ENCODE assay signal across 28 mouse cellular contexts in genomic region chr19:4070756-4071155, GRCm38 (mm10). TPM values are rescaled to one million over a fixed set of nuclear protein-coding genes. Genes with fewer than 3 reads are reported as not detected.
DNase-seq lines count a peak whose midpoint lies in the region; ATAC-seq and TF ChIP-seq lines count a peak whose summit lies in the region.
"Had no signal": no experiment of that assay in that cellular context is flagged by ENCODE, and none has a peak within 500 bp of the region (broad histone marks: within the 10 kb centered on the region; RNA-seq: fewer than 3 reads in every experiment).

No protein-coding gene starts in this region.

- H3K9me3 ChIP-seq in ES-Bruce4 (replicated peaks; ENCODE audit: control insufficient read depth, insufficient read depth, low read length, poor library complexity, severe bottlenecking): 0 out of 2 replicates have a peak, but pooled peaks cover 2% of the 10 kb centered on the region
- H3K9me3 ChIP-seq in liver, embryonic 14.5 days (ENCODE audit: control insufficient read depth, low read length): no peaks in the 10 kb centered on the region
- H3K9me3 ChIP-seq: embryonic facial prominence, embryonic 12.5 days; forebrain, embryonic 12.5 days; limb, embryonic 13.5 days; lung, embryonic 15.5 days; midbrain, embryonic 12.5 days had no signal

- no peak for TF ChIP-seq CTCF in ES-Bruce4 (IDR thresholded peaks at IDR 0.05; ENCODE audit: low read depth, low read length)
- TF ChIP-seq CTCF in liver, embryonic 14.5 days (IDR thresholded peaks at IDR 0.05; ENCODE audit: low read depth): no peak

- H3K4me3 ChIP-seq in ES-Bruce4 (ENCODE audit: low read depth, low read length): no peak overlapping the region
- no peak overlapping the region for H3K4me3 ChIP-seq in liver, embryonic 14.5 days (ENCODE audit: insufficient read depth in 1 of 2, low read depth in 2 of 2, low read length in 2 of 2)
- H3K4me3 ChIP-seq: embryonic facial prominence, embryonic 12.5 days; forebrain, embryonic 12.5 days; limb, embryonic 13.5 days; lung, embryonic 15.5 days; midbrain, embryonic 12.5 days had no signal

- TF ChIP-seq POLR2A in ES-Bruce4 (IDR thresholded peaks at IDR 0.05; ENCODE audit: insufficient read depth, low read length): no peak

- DNase-seq in liver, embryonic 14.5 days (ENCODE audit: low read depth in 3 of 3, low spot score in 3 of 3): no peak
- no peak for DNase-seq in layer of hippocampus, adult 18-20 months (ENCODE audit: low spot score in 2 of 2)
- DNase-seq in cerebellum, adult 9-11 months: no peak
- DNase-seq in layer of hippocampus, postnatal 25 days (ENCODE audit: extremely low spot score in 1 of 2, low spot score in 1 of 2): no peak
- DNase-seq: adrenal gland, postnatal 25 days; kidney, adult 9 months; kidney, postnatal 14 days; right cerebral cortex, postnatal 14 days had no signal

- no peak overlapping the region for H3K27ac ChIP-seq in ES-Bruce4 (ENCODE audit: insufficient read depth, low read length)
- H3K27ac ChIP-seq in liver, embryonic 14.5 days: no peak overlapping the region
- H3K27ac ChIP-seq: embryonic facial prominence, embryonic 12.5 days; forebrain, embryonic 12.5 days; hindbrain, postnatal 0 days; limb, embryonic 13.5 days; lung, embryonic 15.5 days; midbrain, embryonic 12.5 days; stomach, postnatal 0 days had no signal

- H3K4me1 ChIP-seq in ES-Bruce4 (ENCODE audit: control insufficient read depth, insufficient read depth, low read length): no peaks in the 10 kb centered on the region
- H3K4me1 ChIP-seq in liver, embryonic 14.5 days (replicated peaks; ENCODE audit: control insufficient read depth in 2 of 2, insufficient read depth in 2 of 2, low read length in 1 of 2): peaks cover 2 to 9% of the 10 kb centered on the region in 2 experiments; a peak in 1 of 4 replicates
- H3K4me1 ChIP-seq: embryonic facial prominence, embryonic 12.5 days; forebrain, embryonic 12.5 days; limb, embryonic 13.5 days; lung, embryonic 15.5 days; midbrain, embryonic 12.5 days had no signal

- H3K4me2 ChIP-seq in liver, embryonic 14.5 days (ENCODE audit: low read depth): no peak overlapping the region
- H3K4me2 ChIP-seq: embryonic facial prominence, embryonic 12.5 days; forebrain, embryonic 12.5 days; heart, embryonic 11.5 days; limb, embryonic 13.5 days; lung, embryonic 15.5 days; midbrain, embryonic 12.5 days had no signal

- WGBS in liver, embryonic 14.5 days (ENCODE audit: insufficient replicate concordance): 42% methylated on average over 8 of the region's 8 CpGs

- TF ChIP-seq EP300 in ES-Bruce4 (IDR thresholded peaks at IDR 0.05; ENCODE audit: insufficient read depth, low read depth, low read length): no peak
- no peak for TF ChIP-seq EP300 in liver, embryonic 14.5 days (IDR thresholded peaks at IDR 0.05; ENCODE audit: low read depth)

- peak; percentile 69 for ATAC-seq in common myeloid progenitor, adult 5-6 weeks (replicated peaks; ENCODE audit: low read depth, poor library complexity, severe bottlenecking)
- ATAC-seq in liver, embryonic 14.5 days (ENCODE audit: insufficient read depth): 0 out of 2 replicates have a peak, but pooled peaks have one; percentile 23
- peak; percentile 82 for ATAC-seq in monocyte, adult 5-6 weeks (replicated peaks; ENCODE audit: insufficient number of reproducible peaks, low FRiP score, low TSS enrichment, poor library complexity, severe bottlenecking)
- ATAC-seq: hindbrain, postnatal 0 days; intestine, embryonic 16.5 days had no signal

- 0 out of 2 replicates have a peak overlapping the region, but pooled peaks have one; percentile 42 for H3K9ac ChIP-seq in ES-Bruce4 (ENCODE audit: low read depth, poor library complexity, severe bottlenecking)
- no peak overlapping the region for H3K9ac ChIP-seq in liver, embryonic 14.5 days (replicated peaks)
- H3K9ac ChIP-seq: embryonic facial prominence, embryonic 12.5 days; forebrain, embryonic 12.5 days; limb, embryonic 13.5 days; lung, embryonic 15.5 days; midbrain, embryonic 12.5 days had no signal

- no peaks in the 10 kb centered on the region for H3K36me3 ChIP-seq in ES-Bruce4 (ENCODE audit: control insufficient read depth, insufficient read depth, low read length, poor library complexity, severe bottlenecking)
- no peaks in the 10 kb centered on the region for H3K36me3 ChIP-seq in liver, embryonic 14.5 days (replicated peaks; ENCODE audit: control insufficient read depth, insufficient read depth, low read depth)
- H3K36me3 ChIP-seq: embryonic facial prominence, embryonic 12.5 days; forebrain, embryonic 12.5 days; limb, embryonic 13.5 days; lung, embryonic 15.5 days; midbrain, embryonic 12.5 days had no signal

- H3K27me3 ChIP-seq in ES-Bruce4 (ENCODE audit: control insufficient read depth, insufficient read depth, low read length, poor library complexity, severe bottlenecking): no peaks in the 10 kb centered on the region
- no peaks in the 10 kb centered on the region for H3K27me3 ChIP-seq in liver, embryonic 14.5 days (ENCODE audit: control insufficient read depth, insufficient read depth, low read length)
- H3K27me3 ChIP-seq: embryonic facial prominence, embryonic 12.5 days; forebrain, embryonic 12.5 days; limb, embryonic 13.5 days; midbrain, embryonic 12.5 days had no signal

RNA-seq across cellular contexts. Expression of gene Cabp2, which starts 10.6 kb away (rescaled TPM):
- polyA plus RNA-seq in ES-Bruce4 (2011; ENCODE audit: insufficient read depth, insufficient read length, low read depth, missing spikeins): not detected in 2 replicates
- not detected in 2 replicates for total RNA-seq in common myeloid progenitor, adult 5-6 weeks (2017)
- polyA plus RNA-seq in liver, embryonic 14.5 days (2012; rRNA removed): 0.16 and 0.17 TPM in 2 replicates
- 0.20 and 0.44 TPM in 2 replicates for polyA plus RNA-seq in liver, embryonic 14.5 days (2014; fragmentation: Nextera tagmentation; extraction: Ambion mirVana)
- not detected in 3 replicates for total RNA-seq in monocyte, adult 5-6 weeks (2017)
- total RNA-seq in layer of hippocampus, adult 18-20 months (2021): not detected
- not detected for total RNA-seq in layer of hippocampus, postnatal 25 days (2021)
- total RNA-seq: adrenal gland, postnatal 25 days; gastrocnemius, adult 8-10 months; hindbrain, postnatal 0 days; layer of hippocampus, adult 8-10 months; left cerebral cortex, postnatal 25 days had no signal
- polyA plus RNA-seq: C2C12; forebrain, embryonic 12.5 days; gonadal fat pad, adult 2 months; heart, embryonic 11.5 days; heart, postnatal 0 days; hindbrain, embryonic 11.5 days; hindbrain, postnatal 0 days; limb, embryonic 13.5 days; lung, embryonic 15.5 days; midbrain, embryonic 12.5 days; neural tube, embryonic 11.5 days; stomach, postnatal 0 days had no signal

RNA-seq across cellular contexts. Expression of gene Gstp3, which starts 11.4 kb away (rescaled TPM):
- 0.91 and 2.3 TPM in 2 replicates for polyA plus RNA-seq in ES-Bruce4 (2011; ENCODE audit: insufficient read depth, insufficient read length, low read depth, missing spikeins)
- total RNA-seq in common myeloid progenitor, adult 5-6 weeks (2017): 8.7 and 10.7 TPM in 2 replicates
- polyA plus RNA-seq in liver, embryonic 14.5 days (2012; rRNA removed): 78.5 and 87.0 TPM in 2 replicates
- 65.7 and 69.6 TPM in 2 replicates for polyA plus RNA-seq in liver, embryonic 14.5 days (2014; fragmentation: Nextera tagmentation; extraction: Ambion mirVana)
- total RNA-seq in monocyte, adult 5-6 weeks (2017): 2.8 to 10.8 TPM (median 5.8 TPM) in 3 replicates
- total RNA-seq in layer of hippocampus, adult 18-20 months (2021): not detected
- not detected for total RNA-seq in layer of hippocampus, postnatal 25 days (2021)
- total RNA-seq: gastrocnemius, adult 8-10 months; hindbrain, postnatal 0 days; layer of hippocampus, adult 8-10 months; left cerebral cortex, postnatal 25 days had no signal
- polyA plus RNA-seq: embryonic facial prominence, embryonic 12.5 days; forebrain, embryonic 12.5 days; heart, postnatal 0 days; hindbrain, embryonic 11.5 days; hindbrain, postnatal 0 days; limb, embryonic 13.5 days; midbrain, embryonic 12.5 days; neural tube, embryonic 11.5 days had no signal

RNA-seq across cellular contexts. Expression of gene Gstp2, which starts 24.9 kb away (rescaled TPM):
- 29.3 and 32.1 TPM in 2 replicates for polyA plus RNA-seq in ES-Bruce4 (2011; ENCODE audit: insufficient read depth, insufficient read length, low read depth, missing spikeins)
- 0.69 and 8.6 TPM in 2 replicates for total RNA-seq in common myeloid progenitor, adult 5-6 weeks (2017)
- 6.6 and 7.9 TPM in 2 replicates for polyA plus RNA-seq in liver, embryonic 14.5 days (2012; rRNA removed)
- 6.9 and 7.3 TPM in 2 replicates for polyA plus RNA-seq in liver, embryonic 14.5 days (2014; fragmentation: Nextera tagmentation; extraction: Ambion mirVana)
- not detected in 3 replicates for total RNA-seq in monocyte, adult 5-6 weeks (2017)
- total RNA-seq in layer of hippocampus, adult 18-20 months (2021): 10 to 100 TPM; 44.0 to 76.5 TPM
- 10 to 100 TPM; 35.5 to 41.9 TPM for total RNA-seq in layer of hippocampus, postnatal 25 days (2021)

RNA-seq across cellular contexts. Expression of gene Cdk2ap2, which starts 26.2 kb away (rescaled TPM):
- polyA plus RNA-seq in ES-Bruce4 (2011; ENCODE audit: insufficient read depth, insufficient read length, low read depth, missing spikeins): 26.9 and 32.5 TPM in 2 replicates
- total RNA-seq in common myeloid progenitor, adult 5-6 weeks (2017): 20.3 and 22.3 TPM in 2 replicates
- polyA plus RNA-seq in liver, embryonic 14.5 days (2012; rRNA removed): 52.5 and 64.8 TPM in 2 replicates
- 99.9 and 101 TPM in 2 replicates for polyA plus RNA-seq in liver, embryonic 14.5 days (2014; fragmentation: Nextera tagmentation; extraction: Ambion mirVana)
- 77.3 to 120 TPM (median 92.6 TPM) in 3 replicates for total RNA-seq in monocyte, adult 5-6 weeks (2017)
- total RNA-seq in layer of hippocampus, adult 18-20 months (2021): 10 to 100 TPM; 36.2 to 38.7 TPM
- total RNA-seq in layer of hippocampus, postnatal 25 days (2021): 10 to 100 TPM; 28.9 to 37.6 TPM

RNA-seq across cellular contexts. Expression of gene Pitpnm1, which starts 29.0 kb away (rescaled TPM):
- 9.8 and 11.2 TPM in 2 replicates for polyA plus RNA-seq in ES-Bruce4 (2011; ENCODE audit: insufficient read depth, insufficient read length, low read depth, missing spikeins)
- total RNA-seq in common myeloid progenitor, adult 5-6 weeks (2017): 8.6 and 9.0 TPM in 2 replicates
- 6.1 and 7.1 TPM in 2 replicates for polyA plus RNA-seq in liver, embryonic 14.5 days (2012; rRNA removed)
- 3.4 TPM in 2 replicates for polyA plus RNA-seq in liver, embryonic 14.5 days (2014; fragmentation: Nextera tagmentation; extraction: Ambion mirVana)
- 127 to 142 TPM (median 137 TPM) in 3 replicates for total RNA-seq in monocyte, adult 5-6 weeks (2017)
- total RNA-seq in layer of hippocampus, adult 18-20 months (2021): 100 to 1,000 TPM; 174 to 181 TPM
- total RNA-seq in layer of hippocampus, postnatal 25 days (2021): 100 to 1,000 TPM; 176 to 181 TPM

Comparison
In these comparisons a context has a peak if more than half of its experiments do, and no peak if none do; other contexts are left out.
1. ATAC-seq: peak in every context shown above with its lines; median percentile 82 in monocyte, adult 5-6 weeks; 69 in common myeloid progenitor, adult 5-6 weeks; 23 in liver, embryonic 14.5 days.